Mouse (Mus musculus): ENCODE data around the gene Nsun6. TPM values are rescaled to one million over a fixed set of nuclear protein-coding genes. Genes with fewer than 3 reads are reported as not detected.

The Nsun6 gene
- polyA plus RNA-seq, 1 experiment from 2014 or later = 12.3 TPM

DNA sequence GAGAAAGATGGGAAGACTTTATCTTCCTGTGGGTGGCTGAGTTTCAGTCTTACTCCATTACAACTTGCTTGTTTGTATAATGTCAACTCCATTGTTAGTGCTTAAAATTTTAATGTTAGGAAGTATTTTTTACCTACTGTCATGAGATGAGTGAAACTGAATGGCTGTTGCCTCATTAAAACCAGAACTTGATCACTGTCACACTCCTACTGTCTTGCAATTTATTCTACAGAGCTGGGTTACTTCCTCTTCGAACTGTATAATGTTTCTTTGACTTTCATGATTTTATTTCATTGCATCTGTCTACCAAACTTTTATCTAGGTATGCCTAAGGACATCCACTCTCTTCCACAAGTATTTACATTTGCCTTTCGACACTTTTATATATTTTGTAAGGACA, 93.4 kb downstream of the Nsun6 start:
- no peaks in the 10 kb centered on the region for H3K4me1 ChIP-seq (replicated peaks; ENCODE audit: control insufficient read depth, insufficient read depth, low read length)
- H3K4me3 ChIP-seq (ENCODE audit: low read depth, low read length) = no peak overlapping the region
- no peak overlapping the region for H3K4me2 ChIP-seq (replicated peaks; ENCODE audit: low read depth, low read length)
- DNase-seq (ENCODE audit: low spot score) = no peak
- H3K9me3 ChIP-seq (ENCODE audit: control insufficient read depth, low read length) = no peaks in the 10 kb centered on the region
- H3K27me3 ChIP-seq (ENCODE audit: control insufficient read depth, insufficient read depth, low read length) = no peaks in the 10 kb centered on the region
- H3K36me3 ChIP-seq (ENCODE audit: control insufficient read depth, insufficient read depth, low read length) = no peaks in the 10 kb centered on the region
- H3K9ac ChIP-seq (ENCODE audit: low read depth, low read length) = no peak overlapping the region
- 90% methylated on average over 2 of the region's 2 CpGs for WGBS
- H3K27ac ChIP-seq (ENCODE audit: low read depth, low read length) = no peak overlapping the region
- no peak for ATAC-seq (ENCODE audit: low FRiP score)

DNA sequence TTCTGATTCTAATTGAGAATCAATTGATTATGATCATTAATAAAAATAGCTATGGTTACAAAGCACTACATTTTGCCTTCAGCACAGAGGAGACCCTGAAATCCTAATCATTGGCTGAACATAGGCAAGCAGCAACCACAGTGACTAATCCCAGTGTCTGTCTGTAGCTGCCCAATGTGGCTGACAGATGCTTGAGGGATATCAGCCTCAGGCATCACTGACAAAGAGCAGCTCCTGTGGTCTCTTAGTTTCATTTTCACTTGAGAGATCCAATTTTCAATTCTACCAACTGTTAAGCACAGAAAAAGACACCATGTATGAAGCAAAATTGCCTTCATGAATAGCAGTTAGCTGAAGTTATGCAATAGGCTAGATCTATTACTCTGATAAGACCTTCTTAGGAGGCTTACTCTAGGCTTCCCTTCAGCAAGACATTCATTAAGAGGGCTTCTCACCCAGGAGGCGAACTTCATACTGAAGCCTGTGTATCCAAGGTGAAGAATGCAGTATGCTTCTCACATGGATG, 93.8 kb downstream of the Nsun6 start:
- H3K4me1 ChIP-seq (replicated peaks; ENCODE audit: control insufficient read depth, insufficient read depth, low read length) = no peaks in the 10 kb centered on the region
- H3K27me3 ChIP-seq (ENCODE audit: control insufficient read depth, insufficient read depth, low read length) = no peaks in the 10 kb centered on the region
- H3K27ac ChIP-seq (ENCODE audit: low read depth, low read length) = no peak overlapping the region
- no peaks in the 10 kb centered on the region for H3K36me3 ChIP-seq (ENCODE audit: control insufficient read depth, insufficient read depth, low read length)
- WGBS = 68% methylated on average over 1 of the region's 1 CpGs
- ATAC-seq (ENCODE audit: low FRiP score) = no peak
- no peak overlapping the region for H3K4me2 ChIP-seq (replicated peaks; ENCODE audit: low read depth, low read length)
- H3K4me3 ChIP-seq (ENCODE audit: low read depth, low read length) = no peak overlapping the region
- no peaks in the 10 kb centered on the region for H3K9me3 ChIP-seq (ENCODE audit: control insufficient read depth, low read length)
- no peak overlapping the region for H3K9ac ChIP-seq (ENCODE audit: low read depth, low read length)
- no peak for DNase-seq (ENCODE audit: low spot score)

DNA sequence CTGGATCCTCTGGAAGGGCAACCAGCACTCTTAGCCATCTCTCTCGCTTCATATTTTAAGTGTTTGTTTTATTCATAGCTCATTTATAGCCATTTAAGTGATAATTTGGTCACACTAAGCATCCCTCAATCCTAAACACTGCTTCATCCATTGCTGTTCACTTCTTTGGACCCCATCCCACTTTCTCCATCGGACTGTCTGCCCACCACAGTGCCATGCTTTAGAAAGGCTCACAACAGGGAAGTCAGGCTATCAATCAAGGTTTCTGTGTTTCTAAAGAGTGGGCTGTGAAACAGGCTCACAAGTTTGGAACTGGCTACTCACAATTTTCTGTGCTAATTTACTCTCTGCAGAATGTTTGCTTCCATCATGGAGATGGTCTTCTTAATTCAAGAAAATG, 101.8 kb downstream of the Nsun6 start:
- H3K4me1 ChIP-seq (replicated peaks; ENCODE audit: control insufficient read depth, insufficient read depth, low read length) = no peaks in the 10 kb centered on the region
- H3K4me2 ChIP-seq (replicated peaks; ENCODE audit: low read depth, low read length) = no peak overlapping the region
- 61% methylated on average over 2 of the region's 2 CpGs for WGBS
- no peaks in the 10 kb centered on the region for H3K27me3 ChIP-seq (ENCODE audit: control insufficient read depth, insufficient read depth, low read length)
- no peaks in the 10 kb centered on the region for H3K36me3 ChIP-seq (ENCODE audit: control insufficient read depth, insufficient read depth, low read length)
- no peak for DNase-seq (ENCODE audit: low spot score)
- no peak overlapping the region for H3K9ac ChIP-seq (ENCODE audit: low read depth, low read length)
- no peaks in the 10 kb centered on the region for H3K9me3 ChIP-seq (ENCODE audit: control insufficient read depth, low read length)
- no peak for ATAC-seq (ENCODE audit: low FRiP score)
- H3K27ac ChIP-seq (ENCODE audit: low read depth, low read length) = no peak overlapping the region
- no peak overlapping the region for H3K4me3 ChIP-seq (ENCODE audit: low read depth, low read length)

Other genes with a start within 250 kb of the Nsun6 start
- 68.4 and 86.1 TPM in 2 replicates for gene Arl5b, start 5.7 kb downstream of the Nsun6 start, polyA plus RNA-seq (2014; fragmentation: Nextera tagmentation; extraction: Ambion mirVana)

Data from hindbrain, embryonic 11.5 days (tissue).